Mouse (Mus musculus) layer of hippocampus, adult 9-11 months (tissue): Measurements from ENCODE around the gene Stk38.
"Not testable (repeated sequence)": the region's sequence is repeated elsewhere in the genome, so short reads cannot be mapped to it uniquely, and the experiment has no call there.

Experiments
- DNase-seq: peaks from one replicate; pipeline ENCODE4 v3.0.0; 2022

Stk38 gene

GRCm38 (mm10) chr17:29007243-29007640 is 553 bp downstream of the Stk38 start:
- DNase-seq = no peak

DNA sequence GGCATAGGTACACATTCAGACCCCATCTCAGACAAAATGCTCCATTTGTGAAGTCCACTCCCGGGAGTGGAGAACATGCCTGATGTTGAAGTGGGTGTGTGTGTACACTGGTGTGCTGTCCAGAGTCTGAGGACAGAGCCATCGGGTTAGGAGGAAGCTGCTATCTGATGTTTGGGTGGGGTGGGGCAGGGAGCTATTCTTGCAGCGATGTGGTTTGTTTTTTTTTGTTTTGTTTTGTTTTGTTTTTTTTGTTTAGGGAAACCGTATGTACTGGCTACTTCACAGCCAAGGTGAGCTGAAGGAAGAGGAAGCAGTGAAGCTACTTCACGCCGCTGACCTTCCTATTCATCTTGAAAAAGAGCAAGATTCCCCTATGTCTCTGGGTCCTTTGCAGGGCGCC is 983 bp downstream of the Stk38 start:
- DNase-seq = no peak

DNA sequence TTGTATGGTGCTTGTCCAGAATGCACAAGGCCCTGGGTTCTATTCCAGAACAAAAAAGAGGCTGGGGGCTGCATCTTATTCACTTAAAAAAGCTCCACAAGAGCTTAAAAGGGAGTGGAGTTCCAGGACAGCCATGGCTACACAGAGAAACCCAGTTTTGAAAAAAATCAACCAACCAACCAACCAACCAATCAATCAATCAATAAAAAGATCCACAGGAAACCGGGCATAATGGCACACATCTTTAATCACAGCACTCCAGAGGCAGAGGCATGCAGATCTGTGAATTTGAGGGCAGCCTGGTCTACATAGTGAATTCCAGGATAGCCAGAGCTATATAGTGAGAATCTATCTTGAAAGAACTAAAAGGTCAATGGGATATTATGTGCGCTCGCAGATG is 2.8 kb downstream of the Stk38 start:
- no peak for DNase-seq

- no peak for DNase-seq
Observed at GRCm38 (mm10) chr17:29003740-29004139, 4.1 kb downstream of the Stk38 start.

DNA sequence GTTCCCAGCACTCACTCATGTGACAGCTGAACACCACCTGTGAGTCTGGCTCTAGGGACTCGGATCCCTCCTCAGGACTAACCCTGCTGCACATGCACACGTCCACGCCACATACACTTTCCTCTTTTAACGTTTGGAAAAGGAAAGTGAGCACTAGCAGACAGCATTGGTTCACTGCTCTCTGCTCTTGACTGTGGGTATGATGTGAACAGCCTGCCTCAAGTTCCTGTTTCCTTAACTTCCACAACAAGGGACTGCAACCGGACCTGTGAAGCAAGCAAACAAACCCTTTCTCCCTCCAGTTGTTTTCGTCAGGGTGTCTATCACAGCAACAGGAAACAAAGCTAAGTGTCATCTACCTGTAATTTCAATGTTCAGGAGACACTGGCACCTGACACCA is 7.3 kb downstream of the Stk38 start:
- no peak for DNase-seq

DNA sequence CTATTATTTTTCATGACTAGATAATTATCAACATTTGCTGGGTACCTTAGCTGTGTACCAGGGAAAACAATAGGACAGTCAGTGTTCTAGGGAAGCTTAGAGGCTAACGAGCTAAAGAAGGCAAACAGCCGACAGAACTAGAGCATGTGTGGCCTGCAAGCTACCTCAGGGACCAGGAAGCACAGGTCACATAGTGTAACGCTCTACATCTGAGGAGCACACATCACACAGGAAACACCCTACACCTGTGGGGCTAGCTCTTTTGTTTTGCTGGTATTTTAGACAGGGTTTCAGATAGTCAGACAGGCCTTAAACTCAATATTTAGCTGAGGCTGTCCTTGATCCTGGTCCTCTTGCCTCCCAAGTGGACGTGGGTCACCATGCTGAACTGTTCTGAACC is 13.2 kb downstream of the Stk38 start:
- no peak for DNase-seq

GRCm38 (mm10) chr17:28993004-28993403 is 14.8 kb downstream of the Stk38 start:
- DNase-seq = not testable (repeated sequence)

DNA sequence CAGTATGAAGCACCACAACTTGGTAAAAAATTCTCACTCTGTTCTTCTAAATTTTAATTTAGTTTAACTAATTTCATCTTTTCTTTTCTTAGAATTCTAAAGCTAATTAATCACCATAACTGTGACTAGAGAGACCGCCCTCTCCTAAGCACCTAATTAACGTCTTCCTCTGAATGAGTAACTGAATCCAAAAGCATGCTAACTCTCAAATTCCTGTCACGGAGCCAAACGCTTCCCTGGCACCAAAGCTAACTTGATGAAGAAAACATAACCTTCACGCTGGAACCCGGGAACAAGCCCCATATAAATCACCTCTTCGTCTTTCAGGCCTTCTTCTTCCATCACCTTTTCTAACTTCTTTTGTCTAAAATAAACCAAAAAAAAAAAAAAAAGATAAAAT is 15.7 kb downstream of the Stk38 start:
- DNase-seq = no peak

GRCm38 (mm10) chr17:28991286-28991685 is 16.5 kb downstream of the Stk38 start:
- no peak for DNase-seq

DNA sequence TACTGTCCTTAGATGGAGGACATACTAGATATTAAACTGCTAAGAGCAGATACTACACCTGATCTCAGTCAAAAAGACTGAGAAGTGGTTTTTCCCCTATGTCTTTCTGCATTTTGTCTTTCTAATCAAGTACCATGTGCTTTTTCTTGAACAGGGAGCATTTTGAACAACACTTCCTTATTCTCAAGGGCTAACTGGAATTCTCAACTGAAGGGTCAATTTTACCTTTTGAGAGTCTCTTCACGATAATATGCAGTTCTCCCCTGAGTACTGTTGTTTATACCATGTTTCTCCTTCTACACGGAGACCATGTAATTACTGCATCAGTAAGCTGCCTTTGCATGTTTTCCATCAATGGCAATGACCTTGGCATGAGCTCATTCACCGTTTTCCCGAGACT is 17.7 kb downstream of the Stk38 start:
- no peak for DNase-seq

DNA sequence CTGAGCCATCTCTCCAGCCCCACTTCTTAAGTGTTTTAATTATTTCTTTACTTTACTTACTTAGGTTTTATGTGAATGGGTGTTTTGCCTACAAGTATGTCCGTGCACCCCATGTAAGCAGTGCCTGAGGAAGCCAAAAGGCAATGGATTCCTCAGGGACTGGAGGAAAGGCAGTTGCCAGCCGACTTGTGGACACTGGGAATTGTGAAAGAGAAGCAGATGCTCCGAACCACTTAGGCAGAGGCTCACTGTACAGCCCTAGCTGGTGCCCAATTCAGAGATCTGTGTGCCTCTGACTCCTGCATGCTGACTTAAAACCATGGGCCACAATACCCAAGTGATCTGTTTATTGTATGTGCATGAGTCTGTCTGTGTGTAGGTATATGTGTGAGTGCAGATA is 18.8 kb downstream of the Stk38 start:
- DNase-seq = no peak

GRCm38 (mm10) chr17:28988291-28988690 is 19.5 kb downstream of the Stk38 start:
- DNase-seq = no peak

GRCm38 (mm10) chr17:28987713-28988112 is 20.1 kb downstream of the Stk38 start:
- no peak for DNase-seq

- DNase-seq = no peak
Observed at GRCm38 (mm10) chr17:28986833-28987232, 21.0 kb downstream of the Stk38 start.

DNA sequence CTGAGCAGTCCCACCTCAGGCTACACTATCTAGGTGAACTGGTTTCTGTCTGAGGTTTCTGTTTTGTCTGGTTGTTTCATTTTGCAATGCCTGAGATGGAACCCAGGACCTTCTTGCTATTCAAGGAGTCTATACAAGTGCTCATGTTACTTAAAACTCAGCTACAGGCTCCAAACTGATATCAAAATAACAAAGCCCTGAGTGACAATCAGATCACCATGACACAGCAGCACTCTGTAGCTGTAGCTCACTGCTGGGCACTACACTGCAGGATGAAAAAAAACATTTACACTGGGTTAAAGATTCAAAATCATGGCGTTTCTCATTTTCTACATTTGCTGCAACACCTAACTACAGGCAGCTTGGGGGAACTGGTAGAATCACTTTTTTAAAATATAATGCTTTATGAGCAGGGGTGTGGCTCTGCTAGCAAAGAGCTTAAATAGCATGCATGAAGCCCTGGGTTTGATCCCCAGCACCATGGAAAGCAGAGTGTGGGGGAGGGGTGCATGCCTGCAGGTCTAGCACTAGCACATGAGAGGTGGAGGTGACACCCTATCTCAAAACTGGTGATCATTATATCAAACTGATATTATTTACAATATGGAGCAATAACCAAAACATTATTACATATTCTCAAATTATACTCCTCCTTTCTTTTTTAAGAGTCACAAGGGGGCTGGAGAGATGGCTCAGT is 22.9 kb downstream of the Stk38 start:
- DNase-seq = no peak

DNA sequence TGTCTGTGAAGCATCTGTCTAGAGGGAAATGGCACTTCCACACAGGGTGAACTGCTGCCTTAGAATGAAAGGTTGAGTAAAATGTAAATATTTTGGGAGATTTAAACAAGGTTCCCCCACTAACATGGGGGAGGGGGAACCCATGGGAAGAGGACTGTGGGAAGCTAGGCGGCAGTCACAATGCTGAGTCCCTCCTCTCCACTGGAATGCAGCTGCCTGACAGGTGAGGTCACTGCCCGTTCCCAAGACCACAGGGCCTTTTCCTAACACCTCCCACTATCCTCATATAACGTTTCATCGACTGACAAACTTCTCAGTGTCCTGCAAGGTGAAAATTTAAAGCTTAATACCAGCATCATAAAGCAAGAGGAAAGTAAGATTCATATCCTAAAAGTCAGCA is 25.2 kb downstream of the Stk38 start:
- DNase-seq = no peak

DNA sequence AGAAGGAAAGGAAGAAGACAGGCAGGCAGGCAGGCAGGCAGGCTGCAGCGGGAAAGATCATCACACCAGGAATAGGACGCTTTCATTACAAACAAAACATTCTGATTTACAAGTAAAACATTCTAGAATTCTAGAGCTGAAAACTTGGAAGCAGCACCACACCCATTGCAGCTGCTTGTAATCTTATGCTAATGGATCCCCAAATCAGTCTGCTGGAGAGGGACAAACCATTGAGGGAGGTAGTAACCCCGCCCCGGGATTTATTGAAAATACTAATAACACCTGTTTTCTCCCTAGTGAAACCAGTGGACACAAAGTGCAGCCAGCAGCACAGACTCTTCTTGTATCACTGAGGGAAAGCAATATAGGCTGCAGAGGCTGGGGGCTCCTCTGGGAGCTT is 26.7 kb downstream of the Stk38 start:
- DNase-seq = no peak

DNA sequence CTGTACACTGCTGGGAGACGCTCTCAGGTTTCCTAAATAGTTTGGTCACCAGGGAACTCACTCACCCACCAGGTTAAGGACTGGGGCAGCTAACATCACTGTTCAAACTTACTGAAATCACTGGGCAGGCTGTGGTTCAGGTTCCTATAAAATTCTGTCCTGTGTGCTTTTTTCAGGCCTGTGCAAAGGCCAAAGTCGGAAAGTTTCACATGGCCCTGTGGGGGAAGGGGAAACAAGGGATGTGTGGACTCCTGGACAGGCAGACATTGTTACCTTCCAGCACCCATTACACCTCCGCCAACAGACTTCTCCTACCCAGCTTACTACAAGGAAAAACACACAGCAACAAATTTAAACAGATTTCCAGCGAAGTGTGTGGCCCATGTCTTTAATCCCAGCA is 28.7 kb downstream of the Stk38 start:
- no peak for DNase-seq

DNA sequence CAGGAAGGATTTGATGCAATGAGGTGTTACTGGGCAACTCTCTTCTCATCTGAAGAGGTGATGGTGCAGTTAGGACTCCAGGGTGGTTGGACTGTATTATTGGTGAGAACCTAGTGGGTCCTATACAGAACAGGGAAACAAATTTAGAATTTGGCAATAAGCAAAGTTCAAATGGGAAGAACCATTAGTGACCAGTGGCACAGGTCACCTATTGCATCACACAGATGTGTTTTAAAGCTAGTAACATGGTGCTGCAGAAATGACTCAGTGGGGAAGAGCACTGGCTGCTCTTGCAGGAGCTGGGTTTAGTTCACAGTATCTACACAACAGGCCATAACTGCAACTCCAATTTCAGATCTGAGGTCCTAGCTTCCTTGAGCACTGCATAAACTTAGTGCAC is 37.7 kb downstream of the Stk38 start:
- DNase-seq = no peak

- no peak for DNase-seq
Observed at GRCm38 (mm10) chr17:28967021-28967610, 40.7 kb downstream of the Stk38 start.

GRCm38 (mm10) chr17:28961596-28961995 is 46.2 kb downstream of the Stk38 start:
- no peak for DNase-seq

- no peak for DNase-seq
Observed at GRCm38 (mm10) chr17:28960597-28960996, 47.2 kb downstream of the Stk38 start.

DNA sequence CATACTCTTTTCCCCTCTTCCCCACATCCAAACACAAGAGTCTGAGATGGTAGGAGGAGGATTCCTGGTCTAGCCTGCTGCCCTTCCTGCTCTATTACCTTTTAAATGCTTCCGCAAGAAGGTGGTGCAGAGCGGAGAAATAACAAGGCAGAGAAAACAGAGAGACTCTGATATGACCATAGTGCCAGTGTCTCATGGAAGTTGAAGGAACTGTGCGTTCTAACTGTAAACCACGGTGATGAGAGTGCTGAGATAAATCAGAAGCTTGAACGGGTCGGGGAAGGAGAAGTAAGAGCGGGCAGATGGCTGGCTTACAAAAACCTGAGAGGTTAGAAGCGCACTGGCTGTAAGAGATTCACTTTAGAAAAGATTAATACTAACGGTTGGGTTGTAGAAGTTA is 53.4 kb downstream of the Stk38 start:
- no peak for DNase-seq

- no peak for DNase-seq
Observed at GRCm38 (mm10) chr17:28953251-28953650, 54.5 kb downstream of the Stk38 start.
